Mouse (Mus musculus) thymus, adult 2 months (tissue): ENCODE measurements around the gene Lax1.

Experiments
- CTCF ChIP-seq: fragments of 200-500 bp; IDR thresholded peaks from 2 replicates; pipeline ENCODE4 v1.5.1; 2012; ENCODE audit warnings: mild to moderate bottlenecking, control low read depth, low read length, moderate library complexity, borderline replicate concordance; ENCODE audit not compliant: control insufficient read depth, poor library complexity, insufficient read depth; ENCODE audit errors: extremely low read depth
- POLR2A ChIP-seq: fragments of 200-500 bp; IDR thresholded peaks from 2 replicates; pipeline ENCODE4 v1.6.1; 2012; ENCODE audit warnings: mild to moderate bottlenecking, low read length, control low read depth, moderate library complexity; ENCODE audit not compliant: control insufficient read depth, poor library complexity, insufficient read depth; ENCODE audit errors: extremely low read depth

DNA sequence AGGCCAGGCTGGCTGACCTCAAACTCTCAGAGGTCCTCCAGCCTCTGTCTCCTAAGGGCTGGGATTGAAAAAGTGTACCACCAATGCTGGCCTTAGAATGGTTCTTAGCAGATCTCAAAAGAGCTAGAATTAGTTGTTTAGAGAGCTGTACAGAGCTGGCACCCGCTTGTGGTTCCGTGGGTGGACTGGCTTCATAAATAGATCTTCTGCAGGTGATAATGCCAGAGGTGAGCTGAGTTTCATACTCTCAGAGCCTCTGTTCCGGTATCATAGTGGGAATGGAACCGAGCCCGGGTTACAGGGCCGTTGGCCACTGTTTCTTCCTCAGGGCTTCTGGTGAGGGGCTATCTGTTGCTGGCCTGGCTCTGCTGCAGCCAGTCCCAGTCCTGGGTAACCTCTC is 1.1 kb upstream of the Lax1 start:
- TF ChIP-seq CTCF (no peak), POLR2A (no peak)
